Mouse (Mus musculus): ENCODE measurements around the gene Mybpc3.

DNA sequence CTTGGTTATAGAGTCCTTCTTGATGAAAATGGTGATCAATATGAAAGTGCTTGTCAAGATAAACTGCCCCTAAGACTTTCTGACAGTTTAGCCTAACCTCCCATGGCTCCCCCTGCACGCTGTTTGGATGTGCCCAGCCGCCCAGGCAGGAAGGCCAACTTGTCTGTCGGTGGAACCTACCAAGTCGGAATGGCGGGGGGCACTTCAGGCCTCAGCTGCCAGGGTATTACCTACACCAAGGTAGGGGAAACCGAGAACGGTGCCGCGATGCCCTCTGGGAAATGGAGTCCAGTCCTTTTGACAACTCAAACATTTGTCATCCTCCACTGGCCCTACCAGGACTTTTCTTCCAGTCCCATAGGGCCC, 65.2 kb downstream of the Mybpc3 start:
- TF ChIP-seq CTCF (conservative IDR thresholded peaks at IDR 0.05; ENCODE audit: insufficient read depth, insufficient read length, low read depth, low read length) (no peak), POLR2A (IDR thresholded peaks at IDR 0.05; ENCODE audit: low read depth, low read length) (no peak)

All from kidney, adult 2 months (tissue).